8 mouse cellular contexts compared by ENCODE assay signal in the genomic region with DNA sequence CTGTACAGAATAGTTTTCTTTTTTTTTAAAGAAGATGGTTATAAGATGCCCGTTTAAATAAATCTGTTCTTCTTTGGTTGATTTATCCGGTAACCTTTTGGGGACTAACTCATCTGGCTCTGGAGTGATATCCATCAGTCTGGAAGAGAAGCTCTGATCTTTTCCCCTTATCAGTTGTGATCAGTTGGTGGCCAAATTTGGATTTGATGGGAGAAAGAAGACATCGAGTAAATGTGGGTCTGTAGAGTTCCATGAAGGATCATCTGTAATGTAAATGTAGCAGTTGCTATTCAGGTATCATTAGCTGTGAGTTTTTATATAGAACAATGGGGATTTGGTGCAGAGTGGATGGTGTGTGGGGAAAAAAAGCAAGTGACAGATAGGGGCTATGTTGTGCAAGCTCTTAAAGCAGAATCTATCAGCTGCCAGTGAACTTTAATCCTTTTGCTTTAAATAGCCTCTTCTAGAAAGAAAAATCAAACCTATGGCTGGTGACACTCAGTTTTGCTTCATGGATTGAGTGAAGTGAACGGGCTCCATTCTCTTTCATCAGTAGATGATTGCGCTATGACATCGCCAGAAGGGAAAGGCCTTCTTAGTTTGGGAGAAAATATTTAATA. TPM values are rescaled to one million over a fixed set of nuclear protein-coding genes. Genes with fewer than 3 reads are reported as not detected.
DNase-seq lines count a peak whose midpoint lies in the region; ATAC-seq lines count a peak whose summit lies in the region.

No protein-coding gene starts in this region.

- ATAC-seq in forebrain, embryonic 15.5 days (replicated peaks) = no peak
- no peak for ATAC-seq in liver, embryonic 15.5 days (ENCODE audit: insufficient read depth)
- ATAC-seq in monocyte, adult 5-6 weeks (replicated peaks; ENCODE audit: insufficient number of reproducible peaks, low FRiP score, low TSS enrichment, poor library complexity, severe bottlenecking) = no peak

- DNase-seq in heart, adult 11 months = peak; percentile 64
- DNase-seq in heart, adult 18-20 months = no peak
- DNase-seq in A20 (ENCODE audit: low read depth, low spot score) = peak; percentile 37
- no peak for DNase-seq in retina, postnatal 1 day
- DNase-seq in layer of hippocampus, adult 8-10 months (ENCODE audit: low spot score in 2 of 2) = no peak

- H3K36me3 ChIP-seq in forebrain, embryonic 15.5 days = no peaks in the 10 kb centered on the region
- H3K36me3 ChIP-seq in liver, embryonic 15.5 days (replicated peaks) = peaks cover 21% of the 10 kb centered on the region

- H3K4me1 ChIP-seq in forebrain, embryonic 15.5 days = peaks cover 35% of the 10 kb centered on the region
- peaks cover 55% of the 10 kb centered on the region for H3K4me1 ChIP-seq in liver, embryonic 15.5 days (replicated peaks)

- 25% methylated on average over 6 of the region's 6 CpGs for WGBS in forebrain, embryonic 15.5 days
- 30% methylated on average over 6 of the region's 6 CpGs for WGBS in liver, embryonic 15.5 days (ENCODE audit: insufficient replicate concordance)

- H3K27ac ChIP-seq in forebrain, embryonic 15.5 days (replicated peaks) = 0 out of 2 replicates have a peak overlapping the region, but pooled peaks have one; percentile 1
- H3K27ac ChIP-seq in liver, embryonic 15.5 days (replicated peaks) = peak overlapping the region; percentile 97

- peak overlapping the region; percentile 94 for H3K4me3 ChIP-seq in forebrain, embryonic 15.5 days
- H3K4me3 ChIP-seq in liver, embryonic 15.5 days (replicated peaks) = peak overlapping the region; percentile 92

- H3K9me3 ChIP-seq in forebrain, embryonic 15.5 days = no peaks in the 10 kb centered on the region
- H3K9me3 ChIP-seq in liver, embryonic 15.5 days (replicated peaks) = no peaks in the 10 kb centered on the region

- H3K27me3 ChIP-seq in forebrain, embryonic 15.5 days = no peaks in the 10 kb centered on the region
- H3K27me3 ChIP-seq in liver, embryonic 15.5 days = no peaks in the 10 kb centered on the region

- H3K4me2 ChIP-seq in forebrain, embryonic 15.5 days (replicated peaks) = peak overlapping the region; percentile 79
- peak overlapping the region; percentile 82 for H3K4me2 ChIP-seq in liver, embryonic 15.5 days

- H3K9ac ChIP-seq in forebrain, embryonic 15.5 days (replicated peaks) = peak overlapping the region; percentile 67
- peak overlapping the region; percentile 95 for H3K9ac ChIP-seq in liver, embryonic 15.5 days

RNA-seq across cellular contexts. Expression of gene Cdk8, which starts 1.1 kb away (rescaled TPM):
- total RNA-seq in heart, adult 18-20 months (2021) = 10 to 100 TPM; 17.4 to 19.4 TPM
- polyA plus RNA-seq in forebrain, embryonic 15.5 days (2015; fragmentation: Nextera tagmentation; extraction: Ambion mirVana) = 18.5 and 18.6 TPM in 2 replicates
- polyA plus RNA-seq in liver, embryonic 15.5 days (2015; fragmentation: Nextera tagmentation; extraction: Ambion mirVana) = 19.0 and 21.9 TPM in 2 replicates
- 10 to 100 TPM; 37.7 to 47.3 (median 42.7) TPM for total RNA-seq in layer of hippocampus, adult 8-10 months (2022)
- total RNA-seq in monocyte, adult 5-6 weeks (2017) = 22.9 to 39.3 TPM (median 26.6 TPM) in 3 replicates

RNA-seq across cellular contexts. Expression of gene Rnf6, which starts 10.8 kb away (rescaled TPM):
- total RNA-seq in heart, adult 18-20 months (2021) = 10 to 100 TPM; 43.3 to 44.1 TPM
- 28.3 TPM in 2 replicates for polyA plus RNA-seq in forebrain, embryonic 15.5 days (2015; fragmentation: Nextera tagmentation; extraction: Ambion mirVana)
- 25.2 and 26.2 TPM in 2 replicates for polyA plus RNA-seq in liver, embryonic 15.5 days (2015; fragmentation: Nextera tagmentation; extraction: Ambion mirVana)
- 10 to 100 TPM; 61.5 to 72.1 (median 64.0) TPM for total RNA-seq in layer of hippocampus, adult 8-10 months (2022)
- 76.5 to 106 TPM (median 87.9 TPM) in 3 replicates for total RNA-seq in monocyte, adult 5-6 weeks (2017)

RNA-seq across cellular contexts. Expression of gene 1700001J03Rik, which starts 47.1 kb away (rescaled TPM):
- total RNA-seq in heart, adult 18-20 months (2021) = not detected
- polyA plus RNA-seq in forebrain, embryonic 15.5 days (2015; fragmentation: Nextera tagmentation; extraction: Ambion mirVana) = not detected in 2 replicates
- not detected in 2 replicates for polyA plus RNA-seq in liver, embryonic 15.5 days (2015; fragmentation: Nextera tagmentation; extraction: Ambion mirVana)
- total RNA-seq in layer of hippocampus, adult 8-10 months (2022) = 1 to 10 TPM; 1.6 to 3.8 (median 2.2) TPM
- not detected in 3 replicates for total RNA-seq in monocyte, adult 5-6 weeks (2017)

Comparison
In these comparisons a context has a peak if more than half of its experiments do, and no peak if none do; other contexts are left out.
1. DNase-seq: peak in heart, adult 11 months (single experiment) and A20 (single experiment); none in heart, adult 18-20 months (0 of 2), retina, postnatal 1 day (single experiment) and layer of hippocampus, adult 8-10 months (0 of 2).